Mouse (Mus musculus) left cerebral cortex, adult 8-10 months (tissue): ENCODE results near the gene Dop1b. TPM values are rescaled to one million over a fixed set of nuclear protein-coding genes. Genes with fewer than 3 reads are reported as not detected.
"Not testable (repeated sequence)": the region's sequence is repeated elsewhere in the genome, so short reads cannot be mapped to it uniquely, and the experiment has no call there.

Source experiments
- DNase-seq, 2 experiments: peaks; one replicate each; pipeline ENCODE4 v3.0.0; 2022; ENCODE audit warnings: low spot score in 2 of 2
- total RNA-seq, 4 experiments: library from RNA; stranded (reverse); gene quantifications; 2 replicates each; pipeline ENCODE4 v1.2.4; 2022

The Dop1b gene
- total RNA-seq, 4 experiments from 2014 or later = 87.2 to 123 (median 102) TPM

DNA sequence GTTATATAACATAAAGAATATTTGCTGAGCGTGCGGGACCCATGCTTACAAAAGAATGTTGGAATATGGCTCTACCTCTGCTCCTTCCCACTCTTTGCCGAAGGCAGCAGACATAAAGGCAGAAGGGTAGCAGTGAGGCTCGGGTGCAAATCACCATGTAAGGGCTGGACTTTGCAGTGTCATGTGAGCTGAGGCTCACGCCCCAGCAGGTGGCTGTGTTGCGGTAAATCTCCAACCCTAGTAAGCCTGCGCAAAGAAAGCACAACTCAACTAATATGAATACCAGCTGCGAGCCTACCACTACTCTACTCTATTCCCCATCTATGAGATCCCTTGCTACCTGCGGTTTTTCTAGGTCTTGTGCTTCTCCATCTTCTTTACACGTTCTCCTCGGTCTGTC is 114.3 kb downstream of the Dop1b start:
- DNase-seq = no peak

DNA sequence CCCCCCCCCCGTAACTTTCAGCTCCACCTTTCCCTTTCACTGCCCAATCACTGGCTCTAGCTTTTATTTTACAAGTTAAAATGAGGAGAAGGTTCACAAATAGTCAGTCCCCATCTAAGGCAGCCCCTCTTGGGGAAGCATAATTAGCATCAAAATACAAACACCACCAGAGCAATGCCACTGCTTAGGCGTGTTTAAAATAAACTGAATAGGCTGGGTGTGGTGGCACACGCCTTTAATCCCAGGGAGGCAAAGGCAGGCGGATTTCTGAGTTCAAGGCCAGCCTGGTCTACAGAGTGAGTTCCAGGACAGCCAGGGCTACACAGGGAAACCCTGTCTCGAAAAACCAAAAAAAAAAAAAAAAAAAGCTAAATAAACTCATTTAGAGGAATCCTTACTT is 114.8 kb downstream of the Dop1b start:
- not testable (repeated sequence) for DNase-seq

DNA sequence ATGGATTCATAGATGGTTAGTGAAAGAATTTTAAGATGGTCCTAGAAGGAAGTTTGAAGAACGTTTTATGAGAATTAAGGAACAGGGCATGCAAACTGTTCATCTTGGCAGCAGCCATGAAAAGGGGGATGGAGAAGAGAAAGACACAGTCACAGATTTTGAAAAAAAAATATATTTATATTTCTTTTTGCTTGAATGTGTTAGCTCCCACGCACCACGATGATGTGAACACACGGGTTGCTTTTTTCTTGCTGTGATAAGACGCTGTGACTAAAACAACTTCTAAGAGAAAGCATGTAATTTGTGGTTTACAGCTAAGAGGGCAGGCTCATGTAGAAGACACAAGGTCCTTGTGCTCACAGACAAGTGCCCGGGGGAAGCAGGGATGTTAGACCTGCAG is 115.2 kb downstream of the Dop1b start:
- peak in 1 of 2 experiments; percentile 29 for DNase-seq

DNA sequence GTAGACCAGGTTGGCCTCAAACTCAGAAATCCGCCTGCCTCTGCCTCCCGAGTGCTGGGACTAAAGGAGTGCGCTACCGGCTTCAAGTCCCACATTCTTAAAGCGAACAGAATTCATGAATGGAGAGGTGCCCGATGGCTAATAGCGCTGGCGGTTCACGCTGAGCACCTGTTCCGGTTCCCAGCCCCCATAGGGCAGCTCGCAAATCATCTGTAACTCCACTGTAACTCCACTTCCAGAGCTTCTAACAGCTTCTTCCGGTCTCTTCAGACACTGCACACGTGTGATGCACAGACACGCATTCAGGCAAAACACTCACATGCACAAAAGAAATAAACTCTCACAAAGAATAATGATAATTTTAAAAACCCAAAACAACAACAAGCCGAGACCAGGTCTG is 117.8 kb downstream of the Dop1b start:
- no peak for DNase-seq

DNA sequence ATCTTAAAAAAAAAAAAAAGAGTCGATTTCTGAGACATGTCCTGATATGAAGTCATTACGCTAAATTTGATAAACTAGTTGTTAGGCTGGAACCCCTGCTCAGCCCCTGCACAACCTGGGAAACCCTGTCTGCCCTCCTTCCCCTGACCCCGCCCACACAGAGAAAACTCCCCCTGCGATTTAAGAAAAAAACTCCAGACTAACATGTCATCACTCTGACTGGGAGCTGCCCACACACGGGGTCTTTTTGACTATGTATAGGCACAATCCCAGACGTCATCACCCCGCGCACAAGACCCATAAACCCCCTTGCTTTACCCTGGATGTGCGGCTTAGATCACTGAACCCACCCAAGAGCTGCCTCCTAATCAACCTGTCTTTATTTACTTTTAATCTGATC is 118.4 kb downstream of the Dop1b start:
- no peak for DNase-seq

DNA sequence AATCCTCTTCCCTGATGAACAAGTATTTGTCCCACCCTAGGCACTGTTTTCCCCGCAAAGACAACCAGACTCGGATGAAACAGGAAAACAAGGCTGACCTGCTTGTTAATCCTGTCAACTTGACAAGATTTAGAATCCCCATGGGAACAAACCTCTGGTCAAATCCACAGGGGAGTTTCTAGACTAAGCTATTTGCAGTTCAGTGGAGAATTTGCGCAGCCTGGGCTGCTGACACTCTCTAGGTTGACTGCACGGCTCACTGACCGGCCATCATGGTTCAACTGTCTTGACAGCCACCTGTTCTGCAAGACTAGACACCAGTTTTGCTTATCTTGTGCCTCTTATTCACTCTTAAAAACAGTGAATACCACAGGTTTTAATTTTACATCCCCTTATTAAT is 119.2 kb downstream of the Dop1b start:
- no peak for DNase-seq

DNA sequence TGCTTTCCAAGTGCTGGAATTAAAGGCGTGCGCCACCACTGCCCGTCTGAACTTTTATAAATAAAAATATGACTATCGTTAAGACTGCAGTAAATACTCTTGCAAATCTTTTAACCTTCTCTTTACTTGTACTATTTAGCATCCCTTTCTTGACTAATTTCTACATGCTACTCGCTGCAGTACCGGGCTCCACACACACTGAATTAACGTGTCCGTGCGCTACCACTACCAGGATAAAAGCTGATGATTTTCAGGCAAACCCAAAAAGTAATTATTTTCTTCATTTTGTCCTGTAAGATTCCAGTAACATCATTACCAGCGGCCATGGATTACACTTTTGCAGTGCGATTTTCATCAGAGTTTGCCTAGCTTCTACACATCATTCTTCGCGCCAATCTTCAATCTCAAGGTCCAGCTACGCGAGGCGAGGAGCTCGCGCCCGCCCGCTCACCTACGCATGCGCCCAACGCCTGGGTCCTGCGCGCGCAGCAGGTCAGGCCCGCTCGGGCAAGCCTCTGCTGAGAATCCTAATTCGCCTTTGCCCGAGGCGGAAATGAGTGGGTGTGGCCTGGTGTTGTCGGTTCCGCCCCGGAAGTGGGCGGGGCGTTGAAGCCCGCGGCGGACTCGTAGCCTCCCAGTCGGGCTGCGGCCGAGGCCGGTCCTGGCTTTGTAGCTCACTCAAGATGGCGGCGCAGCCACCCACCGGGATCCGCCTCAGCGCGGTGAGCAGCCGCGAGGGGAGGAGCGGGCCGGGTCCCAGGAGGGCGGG is 120.1 kb downstream of the Dop1b start, which contains the start of gene Morc3:
Gene Morc3 (plus strand): TSS at position 495 of the 769 bp plus-strand sequence.
- peak; percentile 98 to 99 for DNase-seq

DNA sequence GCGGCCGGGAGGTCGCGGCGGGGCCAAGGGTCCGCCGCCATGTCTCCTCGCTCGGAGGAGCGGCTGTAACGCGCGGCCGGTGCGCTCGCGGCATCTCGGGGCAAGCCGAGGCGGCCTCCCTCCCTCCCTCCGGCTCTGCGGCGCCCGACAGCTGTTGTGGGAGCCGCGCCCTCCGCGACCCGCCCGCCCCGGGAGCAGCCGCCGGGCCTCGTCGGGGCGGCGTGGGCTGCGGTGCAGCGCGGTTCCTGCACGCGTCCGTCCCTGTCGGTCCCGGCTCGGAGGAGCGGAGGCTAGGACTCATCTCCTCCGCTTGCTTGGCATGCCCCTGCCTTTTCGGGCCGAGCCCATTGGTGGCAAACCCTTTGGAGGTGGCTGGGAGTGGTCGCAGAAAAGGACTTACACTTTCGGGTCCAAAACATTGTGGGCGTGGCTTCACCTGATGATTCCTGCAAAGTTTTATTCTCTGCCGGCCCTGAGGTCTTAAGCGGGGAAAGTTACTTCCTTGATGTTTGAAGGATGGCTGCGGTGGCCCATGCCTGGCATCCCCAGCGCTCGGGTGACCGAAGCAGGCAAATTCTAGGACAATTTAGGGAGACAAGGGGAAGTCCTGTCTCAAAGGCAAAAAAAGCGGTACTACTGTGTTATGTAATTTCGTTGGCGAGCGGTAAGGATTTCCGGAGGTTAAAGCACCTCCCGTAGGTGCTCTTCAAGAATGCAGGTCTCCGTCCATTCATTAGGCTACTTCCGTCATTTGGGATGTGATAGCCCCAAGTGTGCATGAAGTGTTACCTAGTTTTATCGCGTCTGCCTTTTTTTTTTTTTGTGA is 121.0 kb downstream of the Dop1b start:
- DNase-seq = peak in 1 of 2 experiments; percentile 33

DNA sequence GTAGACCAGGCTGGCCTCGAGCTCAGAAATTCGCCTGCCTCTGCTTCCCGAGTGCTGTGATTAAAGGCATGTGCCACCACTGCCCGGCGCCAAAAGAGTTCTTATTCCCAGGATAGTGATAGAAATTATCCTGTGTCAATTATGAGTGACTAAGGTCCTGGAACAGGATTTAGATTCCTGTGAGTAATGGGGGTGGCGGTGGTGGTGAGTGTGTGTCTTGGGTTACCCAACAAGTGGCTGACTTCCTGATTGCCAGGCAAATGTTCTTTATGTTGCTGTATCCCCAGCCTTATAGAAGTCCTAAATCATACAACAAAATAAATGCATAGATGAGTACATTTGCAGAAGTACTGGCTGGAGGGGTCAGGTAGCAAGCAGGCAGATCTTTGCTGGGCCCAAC is 121.8 kb downstream of the Dop1b start:
- DNase-seq = no peak

DNA sequence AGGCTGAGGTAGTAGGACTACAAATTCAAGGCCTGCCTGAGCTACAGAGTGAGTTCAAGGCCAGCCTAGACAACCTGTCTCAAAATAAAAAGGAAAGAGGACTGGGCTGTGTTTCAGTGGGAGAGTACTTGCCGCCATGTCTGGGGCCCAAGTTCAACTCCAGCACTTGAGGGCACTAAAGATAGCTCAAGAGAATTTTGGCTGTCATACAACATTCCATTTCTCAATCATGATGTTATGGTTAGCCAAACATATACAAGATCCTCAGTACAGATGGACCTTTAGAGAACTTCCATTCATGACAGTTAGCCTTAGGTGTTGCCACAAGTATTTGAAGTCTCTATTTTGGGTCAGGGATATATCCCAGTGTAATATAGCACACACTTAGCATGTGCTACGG is 122.4 kb downstream of the Dop1b start:
- no peak for DNase-seq

DNA sequence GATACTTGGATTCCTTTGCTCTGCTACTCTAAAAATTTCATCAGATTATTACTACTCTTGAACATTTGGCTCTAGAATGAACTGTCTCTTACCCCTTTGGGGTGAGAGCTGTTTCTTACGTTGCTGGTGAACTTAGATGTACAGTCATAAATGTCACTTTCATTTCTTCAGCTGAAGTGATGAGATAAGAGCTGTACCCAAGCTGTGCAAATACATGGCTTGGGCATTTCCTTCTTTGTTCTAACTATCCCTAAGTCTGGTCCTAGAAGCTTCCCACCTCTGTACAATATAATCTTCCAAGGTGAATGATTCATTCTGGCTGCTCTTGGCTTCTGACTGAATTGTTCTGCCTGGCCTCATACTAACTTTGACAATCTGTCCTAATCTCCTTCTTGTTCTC is 127.3 kb downstream of the Dop1b start:
- no peak for DNase-seq

DNA sequence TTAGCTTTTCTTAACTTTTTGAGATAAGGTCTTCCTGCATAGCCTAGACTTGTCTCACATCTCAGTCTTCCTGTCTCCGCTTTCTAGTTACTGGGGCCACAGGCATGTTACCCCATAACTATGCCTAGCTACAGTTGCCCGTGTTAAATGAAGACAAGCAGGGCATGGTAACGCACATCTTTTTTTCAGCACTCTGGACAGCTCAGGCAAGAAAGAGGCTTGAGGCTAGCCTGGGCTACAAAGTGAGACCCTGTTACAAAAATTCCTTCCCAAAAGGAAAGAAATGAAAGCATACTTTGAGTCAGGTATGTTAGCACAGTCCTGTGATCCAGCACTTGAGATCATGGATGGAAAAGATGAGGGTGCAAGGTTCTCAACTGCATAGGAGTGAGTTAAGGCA is 138.8 kb downstream of the Dop1b start:
- no peak for DNase-seq

DNA sequence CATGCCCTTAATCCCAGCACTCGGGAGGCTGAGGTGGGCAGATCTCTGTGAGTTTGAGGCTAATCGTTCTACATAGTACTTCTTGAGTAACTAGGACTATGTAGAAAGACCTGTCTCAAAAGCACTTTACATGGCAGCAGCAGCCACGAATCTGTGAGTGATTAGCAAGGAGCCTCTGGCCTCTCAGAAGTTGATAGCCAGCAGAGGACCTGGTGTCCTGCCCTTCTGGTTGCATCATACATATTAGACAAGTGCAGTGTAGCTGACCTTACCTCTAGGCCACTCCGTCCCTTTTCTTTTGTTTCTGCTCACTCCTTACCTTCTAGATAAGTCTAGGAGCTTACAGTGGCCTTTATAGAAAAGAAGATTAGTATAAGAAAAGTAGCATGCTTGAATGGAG is 148.3 kb downstream of the Dop1b start:
- no peak for DNase-seq

Other genes starting within 250 kb of the Dop1b start
- gene Setd4, start 107.8 kb upstream of the Dop1b start, total RNA-seq = 10 to 100 TPM; 10.7 to 12.3 (median 10.9) TPM
- gene Cbr1, start 106.1 kb upstream of the Dop1b start, total RNA-seq = 10 to 100 TPM; 62.5 to 78.2 (median 70.5) TPM
- 1 to 10 TPM; 2.9 to 3.5 (median 3.3) TPM for gene Gm5678, start 83.8 kb upstream of the Dop1b start, total RNA-seq
- 10 to 100 TPM; 16.5 to 20.8 (median 18.6) TPM for gene Cbr3, start 28.7 kb upstream of the Dop1b start, total RNA-seq
- gene Morc3, start 120.2 kb downstream of the Dop1b start, total RNA-seq = 10 to 100 TPM; 27.7 to 34.8 (median 29.4) TPM
- 1 to 10 TPM; 1.0 to 3.6 (median 1.4) TPM for gene Chaf1b, start 172.0 kb downstream of the Dop1b start, total RNA-seq